Mouse (Mus musculus) MEL (cell line): ENCODE measurements around the gene Tpcn1. TPM values are rescaled to one million over a fixed set of nuclear protein-coding genes. Genes with fewer than 3 reads are reported as not detected.
A peak's percentile ranks its signal among the peaks of the same experiment; 100 is the strongest.

Experiments used
- DNase-seq: peaks from one replicate; pipeline ENCODE4 v3.0.0; 2011; ENCODE audit warnings: low read depth, low spot score
- H3K27ac ChIP-seq: 2 replicates; pipeline ENCODE4 v1.5.1; 2012; ENCODE audit warnings: low read depth, mild to moderate bottlenecking, control low read depth, low read length, moderate library complexity; ENCODE audit not compliant: control insufficient read depth
- H3K27me3 ChIP-seq, 2 experiments: fragments of 150-350 bp in 1 of 2; sonication (generic) in 1 of 2; 2 replicates each; pipeline ENCODE4 v1.6.1; 2012; ENCODE audit warnings: low read length in 2 of 2, mild to moderate bottlenecking in 2 of 2, improper control_type of control experiment in 1 of 2, moderate library complexity in 1 of 2; ENCODE audit not compliant: insufficient read depth in 2 of 2, control insufficient read depth in 1 of 2
- H3K36me3 ChIP-seq, 2 experiments: 2 replicates each; pipeline ENCODE4 v1.6.1; 2012 to 2014; ENCODE audit warnings: low read length in 2 of 2, improper control_type of control experiment in 1 of 2, inconsistent platforms in 1 of 2, mild to moderate bottlenecking in 1 of 2; ENCODE audit not compliant: insufficient read depth in 2 of 2, control insufficient read depth in 1 of 2
- H3K4me1 ChIP-seq, 2 experiments: fragments of 150-350 bp in 1 of 2; sonication (generic) in 1 of 2; 2 replicates each; pipeline ENCODE4 v1.6.1; 2012; ENCODE audit warnings: low read length in 2 of 2, improper control_type of control experiment in 1 of 2, mild to moderate bottlenecking in 1 of 2; ENCODE audit not compliant: insufficient read depth in 2 of 2, control insufficient read depth in 1 of 2
- H3K4me3 ChIP-seq, 2 experiments: fragments of 150-350 bp in 1 of 2; sonication (generic) in 1 of 2; 2 replicates each; pipeline ENCODE4 v1.5.1; 2012; ENCODE audit warnings: low read depth in 2 of 2, low read length in 2 of 2, mild to moderate bottlenecking in 2 of 2, moderate library complexity in 2 of 2, control low read depth in 1 of 2, improper control_type of control experiment in 1 of 2; ENCODE audit not compliant: control insufficient read depth in 1 of 2, insufficient read depth in 1 of 2
- H3K79me2 ChIP-seq: 2 replicates; pipeline ENCODE4 v1.6.1; 2012; ENCODE audit warnings: mild to moderate bottlenecking, low read length, moderate library complexity; ENCODE audit not compliant: control insufficient read depth, poor library complexity, insufficient read depth
- H3K9ac ChIP-seq: 2 replicates; pipeline ENCODE4 v1.6.1; 2012; ENCODE audit warnings: low read depth, mild to moderate bottlenecking, control low read depth, low read length, moderate library complexity; ENCODE audit not compliant: control insufficient read depth, poor library complexity, severe bottlenecking
- H3K9me3 ChIP-seq: fragments of 150-350 bp; sonication (generic); replicated peaks from 2 replicates; pipeline ENCODE4 v1.6.1; 2012; ENCODE audit warnings: mild to moderate bottlenecking, low read length, improper control_type of control experiment, moderate library complexity; ENCODE audit not compliant: insufficient read depth
- BHLHE40 ChIP-seq: IDR thresholded peaks from 2 replicates; pipeline ENCODE4 v1.6.1; 2012; ENCODE audit warnings: low read depth, mild to moderate bottlenecking, inconsistent platforms, low read length, improper control_type of control experiment, borderline replicate concordance
- CHD1 ChIP-seq: IDR thresholded peaks from 2 replicates; pipeline ENCODE4 v1.6.1; 2012; ENCODE audit warnings: low read depth, mild to moderate bottlenecking, inconsistent platforms, low read length, improper control_type of control experiment
- CHD2 ChIP-seq: IDR thresholded peaks from 2 replicates; pipeline ENCODE4 v1.6.1; 2011; ENCODE audit warnings: low read length, improper control_type of control experiment
- CTCF ChIP-seq, 3 experiments: IDR thresholded peaks in 2 of 3; conservative IDR thresholded peaks in 1 of 3; 2 replicates each; pipeline ENCODE4 v1.5.1; 2011 to 2012; ENCODE audit warnings: low read length in 3 of 3, low read depth in 2 of 3, mild to moderate bottlenecking in 2 of 3, improper control_type of control experiment in 1 of 3, inconsistent platforms in 1 of 3, mixed read lengths in 1 of 3, moderate library complexity in 1 of 3; ENCODE audit not compliant: control insufficient read depth in 1 of 3, insufficient read depth in 1 of 3, poor library complexity in 1 of 3, severe bottlenecking in 1 of 3
- E2F4 ChIP-seq: IDR thresholded peaks from 2 replicates; pipeline ENCODE4 v1.6.1; 2011; ENCODE audit warnings: low read depth, low read length, improper control_type of control experiment, borderline replicate concordance
- ELF1 ChIP-seq: IDR thresholded peaks from 2 replicates; pipeline ENCODE4 v1.6.1; 2014; ENCODE audit warnings: low read depth, mild to moderate bottlenecking, inconsistent platforms, low read length, improper control_type of control experiment, moderate library complexity
- EP300 ChIP-seq, 2 experiments: IDR thresholded peaks; 2 replicates each; pipeline ENCODE4 v1.6.1; 2011; ENCODE audit warnings: improper control_type of control experiment in 2 of 2, low read length in 2 of 2, low read depth in 1 of 2, mild to moderate bottlenecking in 1 of 2
- GATA1 ChIP-seq: IDR thresholded peaks from 2 replicates; pipeline ENCODE4 v1.6.1; 2011; ENCODE audit warnings: low read depth, low read length, improper control_type of control experiment
- HCFC1 ChIP-seq: IDR thresholded peaks from 2 replicates; pipeline ENCODE4 v1.6.1; 2012; ENCODE audit warnings: low read depth, mild to moderate bottlenecking, inconsistent platforms, low read length, improper control_type of control experiment, moderate library complexity
- MAX ChIP-seq: IDR thresholded peaks from 2 replicates; pipeline ENCODE4 v1.6.1; 2011; ENCODE audit warnings: low read length, improper control_type of control experiment
- MAZ ChIP-seq: IDR thresholded peaks from 2 replicates; pipeline ENCODE4 v1.6.1; 2012; ENCODE audit warnings: low read depth, mild to moderate bottlenecking, inconsistent platforms, low read length, improper control_type of control experiment
- MEF2A ChIP-seq: IDR thresholded peaks from 2 replicates; pipeline ENCODE4 v1.6.1; 2014; ENCODE audit warnings: low read depth, mild to moderate bottlenecking, inconsistent platforms, low read length, improper control_type of control experiment; ENCODE audit not compliant: poor library complexity, insufficient replicate concordance, severe bottlenecking; ENCODE audit errors: extremely low read depth
- MXI1 ChIP-seq: IDR thresholded peaks from 2 replicates; pipeline ENCODE4 v1.6.1; 2011; ENCODE audit warnings: mild to moderate bottlenecking, low read depth, low read length, improper control_type of control experiment
- MYB ChIP-seq: IDR thresholded peaks from 2 replicates; pipeline ENCODE4 v1.6.1; 2011; ENCODE audit warnings: mild to moderate bottlenecking, low read depth, low read length, improper control_type of control experiment
- NRF1 ChIP-seq: IDR thresholded peaks from 2 replicates; pipeline ENCODE4 v1.6.1; 2014; ENCODE audit warnings: low read depth, mild to moderate bottlenecking, inconsistent platforms, low read length, improper control_type of control experiment, moderate library complexity; ENCODE audit not compliant: poor library complexity, insufficient read depth, severe bottlenecking
- POLR2A ChIP-seq, 2 experiments: IDR thresholded peaks; 2 replicates each; pipeline ENCODE4 v1.6.1; 2011 to 2012; ENCODE audit warnings: low read length in 2 of 2, mild to moderate bottlenecking in 2 of 2, control low read depth in 1 of 2, improper control_type of control experiment in 1 of 2, low read depth in 1 of 2, moderate library complexity in 1 of 2; ENCODE audit not compliant: control insufficient read depth in 1 of 2, insufficient read depth in 1 of 2, poor library complexity in 1 of 2
- POLR2AphosphoS2 ChIP-seq: IDR thresholded peaks from 2 replicates; pipeline ENCODE4 v1.6.1; 2011; ENCODE audit warnings: low read length, improper control_type of control experiment
- RAD21 ChIP-seq: IDR thresholded peaks from 2 replicates; pipeline ENCODE4 v1.6.1; 2011; ENCODE audit warnings: mild to moderate bottlenecking, low read depth, low read length, improper control_type of control experiment
- SIN3A ChIP-seq: IDR thresholded peaks from 2 replicates; pipeline ENCODE4 v1.6.1; 2012; ENCODE audit warnings: low read length, improper control_type of control experiment, inconsistent platforms
- TBP ChIP-seq: IDR thresholded peaks from 2 replicates; pipeline ENCODE4 v1.8.0; 2011; ENCODE audit warnings: low read depth, low read length, improper control_type of control experiment
- TCF12 ChIP-seq: IDR thresholded peaks from 2 replicates; pipeline ENCODE4 v1.6.1; 2014; ENCODE audit warnings: low read depth, mild to moderate bottlenecking, inconsistent platforms, low read length, improper control_type of control experiment, moderate library complexity
- UBTF ChIP-seq: IDR thresholded peaks from 2 replicates; pipeline ENCODE4 v1.6.1; 2012; ENCODE audit warnings: low read depth, mild to moderate bottlenecking, inconsistent platforms, low read length, improper control_type of control experiment, moderate library complexity, borderline replicate concordance; ENCODE audit not compliant: insufficient read depth
- ZC3H11A ChIP-seq: IDR thresholded peaks from 2 replicates; pipeline ENCODE4 v1.6.1; 2012; ENCODE audit warnings: low read depth, mild to moderate bottlenecking, inconsistent platforms, low read length, improper control_type of control experiment
- ZKSCAN1 ChIP-seq: IDR thresholded peaks from 2 replicates; pipeline ENCODE4 v1.6.1; 2012; ENCODE audit warnings: low read depth, mild to moderate bottlenecking, inconsistent platforms, low read length, improper control_type of control experiment, moderate library complexity
- ZMIZ1 ChIP-seq: IDR thresholded peaks from 2 replicates; pipeline ENCODE4 v1.6.1; 2012; ENCODE audit warnings: low read depth, mild to moderate bottlenecking, inconsistent platforms, low read length, improper control_type of control experiment, moderate library complexity
- polyA plus RNA-seq, 2 experiments: library from polyadenylated mRNA; stranded (reverse) in 1 of 2; unstranded in 1 of 2; fragments of >175 nt in 1 of 2; fragments of >200 nt in 1 of 2; gene quantifications; 2 replicates each; pipeline versions ENCODE4 v1.2.1 to v1.2.4; 2012; ENCODE audit warnings: low replicate concordance in 2 of 2, low read depth in 1 of 2; ENCODE audit not compliant: insufficient read length in 2 of 2, insufficient read depth in 1 of 2, missing spikeins in 1 of 2
- total RNA-seq: library from RNA; depleted of rRNA; stranded (reverse); fragments of 300-350 nt; gene quantifications from 2 replicates; pipeline ENCODE4 v1.2.3, GENCODE M21; 2012; rRNA removed

Gene Tpcn1
- 11.0 and 11.3 TPM in 2 replicates for total RNA-seq
- polyA plus RNA-seq: 10 to 100 TPM in 1 of 2 experiments, not detected in 1; 43.2 TPM

DNA sequence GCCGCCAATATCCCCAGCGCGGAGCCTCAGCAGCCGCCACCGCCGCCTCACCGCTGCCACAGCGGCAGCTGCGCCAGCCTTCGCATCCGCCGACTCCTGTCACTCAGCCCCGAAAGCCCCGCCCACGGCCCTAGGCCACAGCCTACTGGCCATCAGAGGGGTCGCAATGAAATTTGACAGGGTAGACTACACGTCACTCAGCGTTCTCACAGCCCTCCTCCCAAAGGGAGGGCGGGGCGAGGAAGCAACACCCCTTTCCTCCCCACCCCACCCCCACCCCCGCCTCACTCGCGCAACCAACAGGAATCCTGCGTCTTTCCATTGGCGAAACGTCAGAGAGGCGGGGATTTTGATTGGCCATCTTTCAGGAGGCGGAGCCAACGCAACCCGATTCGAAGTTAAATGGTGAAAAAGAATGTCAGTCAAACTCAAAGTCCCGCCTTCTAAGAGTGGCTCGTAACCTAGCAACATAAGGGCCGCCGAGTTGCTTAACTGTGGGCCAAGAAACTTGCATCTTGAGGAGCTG, at the start of gene Tpcn1, which contains the start of gene Iqcd:
Tpcn1 (minus strand) TSS at position 105 of the 526 bp plus-strand sequence.
Iqcd (plus strand) TSS at position 448 of the 526 bp plus-strand sequence.
- Histone ChIP-seq H3K4me3 (peak within 1 kb of the TSS; percentile 58 to 94), H3K79me2 (peaks cover 5% of the 10 kb centered on the region), H3K27ac (peak within 1 kb of the TSS; percentile 52), H3K9ac (peak within 1 kb of the TSS; percentile 69), H3K27me3 (no peaks in the 10 kb centered on the region)
- TF ChIP-seq MAX (no peak), E2F4 (no peak), MXI1 (peak; percentile 65), NRF1 (peak; percentile 60), ELF1 (no peak), ZKSCAN1 (no peak), TCF12 (peak; percentile 39; the same call in 1 of the 2 replicates), POLR2A (IDR thresholded peaks at IDR 0.05; ENCODE audit: control insufficient read depth in 1 of 2, insufficient read depth in 1 of 2, low read depth in 1 of 2, low read length in 2 of 2, poor library complexity in 1 of 2) (peak; percentile 84 to 96; a peak in 3 of 4 replicates), GATA1 (no peak), CHD1 (no peak), POLR2AphosphoS2 (peak; percentile 42; the same call in 1 of the 2 replicates), MEF2A (no peak), UBTF (0 out of 2 replicates have a peak, but pooled peaks have one; percentile 5), TBP (peak; percentile 29; the same call in 1 of the 2 replicates), MYB (no peak), EP300 (IDR thresholded peaks at IDR 0.05; ENCODE audit: low read depth in 1 of 2, low read length in 2 of 2) (no peak), CHD2 (peak; percentile 86), HCFC1 (peak; percentile 74), ZMIZ1 (peak; percentile 63; the same call in 1 of the 2 replicates), BHLHE40 (no peak), ZC3H11A (no peak), SIN3A (peak; percentile 30; the same call in 1 of the 2 replicates), MAZ (peak; percentile 58), CTCF (IDR thresholded peaks at IDR 0.05 in 2 of 3, conservative IDR thresholded peaks at IDR 0.05 in 1 of 3; ENCODE audit: control insufficient read depth in 1 of 3, insufficient read depth in 1 of 3, low read depth in 2 of 3, low read length in 3 of 3, poor library complexity in 1 of 3, severe bottlenecking in 1 of 3) (no peak), RAD21 (no peak)
- TF ChIP-seq, all 39 proteins: peak for 12
- Histone ChIP-seq H3K4me1 (peaks cover 6 to 23% of the 10 kb centered on the region in 2 experiments), H3K9me3 (no peaks in the 10 kb centered on the region), H3K36me3 (peaks cover 0 to 12% of the 10 kb centered on the region in 2 experiments; a peak in 2 of 4 replicates)
- peak; percentile 98 for DNase-seq
